Mouse (Mus musculus): ENCODE measurements around the gene Mblac1. TPM values are rescaled to one million over a fixed set of nuclear protein-coding genes. Genes with fewer than 3 reads are reported as not detected.

Mblac1 gene
- polyA plus RNA-seq, 1 experiment: 5.8 TPM

DNA sequence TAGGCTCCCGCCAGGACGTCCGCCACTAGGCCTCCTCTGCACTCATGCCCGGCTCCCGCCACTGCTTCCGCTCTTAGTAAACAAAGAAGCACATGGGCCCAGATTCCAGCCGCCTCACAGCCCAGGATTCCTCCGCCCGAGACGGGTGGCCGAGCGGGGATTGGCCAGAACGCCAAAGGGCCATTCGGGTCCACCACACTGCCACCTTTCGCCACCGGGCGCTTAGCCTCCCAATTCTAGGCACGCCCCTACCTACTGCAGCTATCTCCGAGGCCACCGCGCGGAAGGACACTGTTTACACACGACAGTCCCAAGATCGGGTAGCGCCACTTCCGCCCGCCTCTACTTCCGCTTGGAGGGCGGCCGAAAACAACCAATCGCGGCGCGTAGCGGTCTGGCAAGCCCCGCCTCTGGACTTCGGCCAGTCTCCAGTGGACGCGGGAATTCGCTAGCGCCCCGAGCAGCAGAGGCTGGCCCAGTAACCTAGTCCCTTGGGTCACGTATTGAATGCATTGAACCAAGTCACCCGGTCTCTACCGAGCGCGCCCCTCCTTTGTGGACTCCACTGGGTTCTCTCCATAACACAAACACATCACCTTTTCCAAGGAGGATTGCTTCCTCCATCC is 23.1 kb upstream of the Mblac1 start:
- TF ChIP-seq POLR2A (IDR thresholded peaks at IDR 0.05; ENCODE audit: borderline replicate concordance, low read depth, low read length): 0 out of 2 replicates have a peak, but pooled peaks have one; percentile 35
- TF ChIP-seq CTCF (IDR thresholded peaks at IDR 0.05; ENCODE audit: low read depth, low read length): no peak
- H3K27ac ChIP-seq (ENCODE audit: insufficient read depth, low read depth, low read length): peak overlapping the region; percentile 75
- H3K4me3 ChIP-seq (ENCODE audit: insufficient read depth, low read length): peak overlapping the region; percentile 59
- peaks cover 25% of the 10 kb centered on the region for H3K4me1 ChIP-seq (ENCODE audit: control insufficient read depth, insufficient read depth, low read length)

DNA sequence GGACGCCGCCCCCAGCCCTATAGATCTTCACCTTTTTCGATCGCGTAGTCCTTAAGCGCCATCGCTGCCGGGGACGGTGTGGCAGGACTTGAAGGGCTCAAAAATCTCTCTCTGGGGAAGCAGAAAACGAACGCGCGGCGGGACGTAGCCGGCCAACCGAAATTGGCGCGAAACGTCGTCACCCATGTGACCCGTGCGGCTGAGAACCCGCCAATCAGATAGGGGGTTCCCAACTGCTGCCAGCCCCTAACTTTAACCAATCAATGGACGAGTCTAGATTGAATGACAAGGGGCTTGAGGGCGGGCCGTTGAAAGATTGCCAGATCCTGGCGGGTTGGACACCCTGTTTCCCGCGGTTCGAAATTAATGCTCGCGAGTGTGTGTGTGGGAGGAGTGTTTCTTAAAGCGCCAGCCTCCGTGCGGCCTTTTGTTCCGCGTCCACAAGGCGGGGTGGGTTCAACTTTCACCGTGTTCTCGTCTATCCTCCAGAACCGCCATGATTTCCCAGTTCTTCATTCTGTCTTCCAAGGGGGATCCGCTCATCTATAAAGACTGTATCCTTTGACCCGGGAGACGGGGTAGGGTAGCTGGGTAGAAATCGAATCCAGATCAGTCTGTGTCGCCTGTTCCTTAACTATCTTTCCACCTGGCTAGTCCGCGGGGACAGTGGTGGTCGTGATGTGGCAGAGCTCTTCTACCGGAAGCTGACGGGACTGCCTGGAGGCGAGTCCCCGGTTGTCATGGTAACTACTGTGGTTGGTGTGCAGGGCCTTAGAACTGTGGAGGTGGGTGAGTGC is 22.2 kb upstream of the Mblac1 start, which contains the start of the genes Ap4m1 and Mcm7:
TSS of gene Ap4m1 (plus strand) at position 308 of the 797 bp plus-strand sequence.
TSS of gene Mcm7 (minus strand) at position 728 of the 797 bp plus-strand sequence.
- H3K27ac ChIP-seq (ENCODE audit: insufficient read depth, low read depth, low read length): peak within 1 kb of the TSS; percentile 85
- TF ChIP-seq POLR2A (IDR thresholded peaks at IDR 0.05; ENCODE audit: borderline replicate concordance, low read depth, low read length): no peak; the same call in 1 of the 2 replicates
- no peak for TF ChIP-seq CTCF (IDR thresholded peaks at IDR 0.05; ENCODE audit: low read depth, low read length)
- peaks cover 25% of the 10 kb centered on the region for H3K4me1 ChIP-seq (ENCODE audit: control insufficient read depth, insufficient read depth, low read length)
- peak within 1 kb of the TSS; percentile 78 for H3K4me3 ChIP-seq (ENCODE audit: insufficient read depth, low read length)

DNA sequence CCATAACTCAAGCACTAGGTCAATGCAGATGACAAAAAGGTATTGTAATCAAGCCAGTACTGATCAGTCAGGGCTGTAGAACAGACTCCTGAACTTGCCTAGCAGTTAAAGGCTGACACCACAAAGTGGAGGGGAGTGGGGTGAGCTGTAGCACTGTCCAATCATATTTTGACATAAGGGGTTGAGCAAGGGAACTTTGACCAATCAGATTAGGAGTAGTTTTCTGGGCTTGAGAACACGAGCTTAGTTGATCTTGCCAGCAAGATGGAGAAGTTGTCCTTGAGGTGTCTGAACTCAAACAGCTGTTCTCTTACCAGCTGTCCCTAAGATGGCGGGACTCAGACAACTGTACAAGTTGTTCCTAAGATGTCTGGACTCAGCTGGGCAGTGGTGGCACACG is 20.9 kb upstream of the Mblac1 start:
- H3K4me1 ChIP-seq (ENCODE audit: control insufficient read depth, insufficient read depth, low read length): peaks cover 25% of the 10 kb centered on the region
- peak overlapping the region; percentile 85; the same call in 1 of the 2 replicates for H3K27ac ChIP-seq (ENCODE audit: insufficient read depth, low read depth, low read length)
- no peak for TF ChIP-seq POLR2A (IDR thresholded peaks at IDR 0.05; ENCODE audit: borderline replicate concordance, low read depth, low read length)
- TF ChIP-seq CTCF (IDR thresholded peaks at IDR 0.05; ENCODE audit: low read depth, low read length): no peak
- no peak overlapping the region for H3K4me3 ChIP-seq (ENCODE audit: insufficient read depth, low read length)

DNA sequence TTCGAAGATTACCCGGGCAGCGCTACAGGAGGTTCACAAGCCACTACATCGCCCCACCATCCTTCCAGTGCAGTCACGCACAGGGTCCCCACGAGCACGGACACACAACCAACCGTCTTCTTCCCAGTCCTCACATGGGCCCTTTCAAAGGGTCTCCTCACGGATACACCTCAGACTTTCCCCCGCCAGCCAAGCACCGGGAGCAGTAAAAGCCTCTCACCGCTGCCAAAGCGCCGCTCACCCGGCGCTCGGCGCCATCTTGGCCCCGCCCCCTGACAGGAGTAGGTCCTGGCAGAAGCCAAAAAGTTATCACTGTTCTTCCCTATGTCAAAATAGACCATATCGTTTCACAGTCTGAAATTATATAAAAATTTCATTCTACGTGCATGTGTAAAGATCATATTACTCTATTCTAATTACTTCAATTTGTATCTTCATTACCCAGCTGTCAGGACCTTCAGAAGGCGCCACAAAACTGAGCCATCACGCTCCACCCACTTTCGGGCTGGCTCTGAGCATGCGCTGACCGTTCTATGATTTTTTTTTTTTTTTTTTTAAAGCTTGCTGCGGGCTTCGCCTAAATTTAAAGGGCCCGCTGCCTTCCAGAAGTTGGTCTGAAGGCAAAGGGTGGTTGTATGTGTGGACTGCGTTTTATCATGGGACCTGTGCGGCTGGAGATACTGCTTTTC is 7.0 kb upstream of the Mblac1 start, which contains the start of the genes Taf6 and Cnpy4:
TSS of gene Taf6 (minus strand) at position 502 of the 689 bp plus-strand sequence.
TSS of gene Cnpy4 (plus strand) at position 536 of the 689 bp plus-strand sequence.
- Histone ChIP-seq H3K4me1 (ENCODE audit: control insufficient read depth, insufficient read depth, low read length) (peaks cover 6% of the 10 kb centered on the region; the same call in 1 of the 2 replicates), H3K27ac (ENCODE audit: insufficient read depth, low read depth, low read length) (peak within 1 kb of the TSS; percentile 50), H3K4me3 (ENCODE audit: insufficient read depth, low read length) (peak within 1 kb of the TSS; percentile 78)
- TF ChIP-seq CTCF (IDR thresholded peaks at IDR 0.05; ENCODE audit: low read depth, low read length) (no peak), POLR2A (IDR thresholded peaks at IDR 0.05; ENCODE audit: borderline replicate concordance, low read depth, low read length) (peak; percentile 99)

DNA sequence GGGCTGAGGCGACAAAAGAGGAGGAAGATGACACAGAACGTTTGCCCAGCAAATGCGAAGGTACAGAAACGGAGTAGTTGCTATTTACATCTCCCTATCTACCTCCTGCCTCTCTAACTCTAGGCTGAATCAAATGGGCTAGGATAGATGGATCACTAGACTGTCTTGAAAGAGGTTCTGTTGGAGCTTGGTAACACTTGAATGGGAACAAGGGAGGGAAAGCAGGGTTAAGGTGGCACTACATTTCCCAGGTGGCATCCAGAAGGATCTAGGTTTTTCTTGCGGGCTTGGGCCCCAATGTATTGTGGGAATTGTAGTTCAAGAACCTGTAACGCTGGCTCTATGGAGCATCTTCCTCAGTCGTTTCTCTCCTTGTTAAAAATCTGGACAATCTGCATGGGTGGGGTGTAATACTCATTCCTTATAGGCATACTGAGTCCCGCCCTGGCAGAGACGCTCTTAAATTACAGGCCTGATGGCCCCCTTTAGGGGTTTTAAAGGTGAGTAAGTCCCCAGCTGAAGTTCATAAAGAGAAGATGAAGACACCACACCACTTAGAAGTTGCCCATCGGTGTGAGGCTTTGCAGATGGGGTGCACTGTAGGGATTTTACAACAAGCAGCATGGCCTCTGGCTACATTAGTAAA is 6.3 kb upstream of the Mblac1 start:
- Histone ChIP-seq H3K4me1 (ENCODE audit: control insufficient read depth, insufficient read depth, low read length) (peaks cover 6% of the 10 kb centered on the region; the same call in 1 of the 2 replicates), H3K27ac (ENCODE audit: insufficient read depth, low read depth, low read length) (peak overlapping the region; percentile 50; the same call in 1 of the 2 replicates), H3K4me3 (ENCODE audit: insufficient read depth, low read length) (peak overlapping the region; percentile 78)
- TF ChIP-seq CTCF (IDR thresholded peaks at IDR 0.05; ENCODE audit: low read depth, low read length) (no peak), POLR2A (IDR thresholded peaks at IDR 0.05; ENCODE audit: borderline replicate concordance, low read depth, low read length) (no peak)

DNA sequence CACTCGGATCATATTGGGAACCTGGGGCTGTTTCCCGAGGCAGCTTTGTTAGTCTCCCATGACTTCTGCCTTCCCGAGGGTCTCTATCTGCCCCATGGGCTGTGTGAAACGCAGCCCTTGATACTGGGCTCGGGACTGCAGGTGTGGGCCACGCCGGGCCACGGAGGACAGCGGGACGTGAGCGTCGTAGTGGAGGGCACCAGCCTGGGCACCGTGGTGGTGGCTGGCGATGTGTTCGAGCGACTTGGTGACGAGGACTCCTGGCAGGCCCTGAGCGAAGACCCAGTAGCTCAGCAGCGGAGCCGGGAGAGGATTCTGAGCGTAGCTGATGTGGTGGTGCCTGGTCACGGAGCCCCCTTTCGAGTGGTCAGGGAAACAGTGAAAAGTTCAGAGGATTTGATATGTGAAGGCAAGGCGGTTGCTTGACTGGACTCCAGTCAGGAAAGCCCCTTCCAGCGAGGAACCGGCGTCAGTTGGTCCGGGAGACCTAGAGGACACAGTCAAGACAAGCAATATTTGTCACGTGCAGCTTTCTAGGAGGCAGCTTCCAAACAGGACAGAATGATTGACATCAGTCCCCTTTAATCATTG is 736 bp downstream of the Mblac1 start:
- Histone ChIP-seq H3K4me1 (ENCODE audit: control insufficient read depth, insufficient read depth, low read length) (peaks cover 22% of the 10 kb centered on the region), H3K27ac (ENCODE audit: insufficient read depth, low read depth, low read length) (peak overlapping the region; percentile 96), H3K4me3 (ENCODE audit: insufficient read depth, low read length) (peak overlapping the region; percentile 88)
- TF ChIP-seq CTCF (IDR thresholded peaks at IDR 0.05; ENCODE audit: low read depth, low read length) (no peak), POLR2A (IDR thresholded peaks at IDR 0.05; ENCODE audit: borderline replicate concordance, low read depth, low read length) (no peak)

DNA sequence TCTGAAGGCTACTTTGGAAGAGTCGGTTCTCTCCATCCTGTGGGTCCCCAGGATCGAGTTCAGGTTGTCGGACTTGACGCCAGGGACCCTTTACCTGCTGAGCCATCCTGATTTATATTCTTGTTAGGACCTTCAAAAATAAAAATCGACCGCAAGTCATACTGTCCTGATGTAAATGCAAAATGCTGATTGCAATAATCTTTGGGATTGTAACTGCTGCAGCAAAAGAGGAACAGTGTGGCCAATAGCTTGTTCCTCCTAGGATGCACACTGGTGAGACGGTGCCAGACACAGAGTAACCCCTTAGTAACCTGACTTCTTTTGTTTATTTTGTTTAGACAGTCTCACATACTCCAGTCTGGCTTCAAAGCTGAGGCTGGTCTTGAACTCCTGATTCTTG is 1.3 kb downstream of the Mblac1 start:
- H3K27ac ChIP-seq (ENCODE audit: insufficient read depth, low read depth, low read length): peak overlapping the region; percentile 96
- H3K4me1 ChIP-seq (ENCODE audit: control insufficient read depth, insufficient read depth, low read length): peaks cover 22% of the 10 kb centered on the region
- H3K4me3 ChIP-seq (ENCODE audit: insufficient read depth, low read length): peak overlapping the region; percentile 88

DNA sequence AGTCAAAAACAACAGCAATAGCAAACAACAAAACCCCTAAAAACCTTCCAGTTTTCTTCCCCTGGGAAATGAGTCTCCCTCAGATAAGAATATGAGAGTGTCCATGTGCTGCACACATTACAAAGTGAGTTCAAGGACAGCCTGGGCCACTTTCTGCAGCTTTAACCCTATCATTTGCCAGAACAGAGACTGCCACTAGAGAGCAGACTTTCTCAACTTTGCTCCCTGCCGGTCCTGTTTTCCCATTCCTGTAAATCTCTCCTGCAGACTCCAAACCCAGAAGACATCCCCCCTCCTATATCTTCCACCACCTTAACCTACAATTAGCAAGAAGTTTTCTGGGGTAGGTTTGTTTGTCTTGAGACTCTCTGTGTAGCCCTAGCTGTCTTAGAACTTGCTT is 5.5 kb downstream of the Mblac1 start:
- TF ChIP-seq CTCF (IDR thresholded peaks at IDR 0.05; ENCODE audit: low read depth, low read length) (no peak), POLR2A (IDR thresholded peaks at IDR 0.05; ENCODE audit: borderline replicate concordance, low read depth, low read length) (no peak)
- peaks cover 16% of the 10 kb centered on the region for H3K4me1 ChIP-seq (ENCODE audit: control insufficient read depth, insufficient read depth, low read length)
- no peak overlapping the region for H3K27ac ChIP-seq (ENCODE audit: insufficient read depth, low read depth, low read length)
- H3K4me3 ChIP-seq (ENCODE audit: insufficient read depth, low read length): no peak overlapping the region

More for the DNA sequence above, 1.3 kb downstream of the Mblac1 start:
- no peak for TF ChIP-seq CTCF (IDR thresholded peaks at IDR 0.05; ENCODE audit: low read depth, low read length)
- TF ChIP-seq POLR2A (IDR thresholded peaks at IDR 0.05; ENCODE audit: borderline replicate concordance, low read depth, low read length): no peak

All from bone marrow macrophage, adult 2 months (primary cell).